Mouse (Mus musculus): Measurements from ENCODE around the gene Zfp248.

GRCm38 (mm10) chr6:118455042-118455631, at the start of gene Zfp248:
- TF ChIP-seq POLR2A (IDR thresholded peaks at IDR 0.05; ENCODE audit: borderline replicate concordance, extremely low read depth, insufficient read depth, insufficient read length, poor library complexity, severe bottlenecking) (peak; percentile 49; the same call in 1 of the 2 replicates), CTCF (IDR thresholded peaks at IDR 0.05; ENCODE audit: borderline replicate concordance, extremely low read depth, insufficient read depth, insufficient read length) (peak; percentile 66; the same call in 1 of the 2 replicates)
